Mouse (Mus musculus) kidney, postnatal 36 days (tissue): ENCODE data around the gene Nudt17.
"Not testable (repeated sequence)": the region's sequence is repeated elsewhere in the genome, so short reads cannot be mapped to it uniquely, and the experiment has no call there.

Experiments used
- DNase-seq, 2 experiments: peaks; one replicate each; pipeline ENCODE4 v3.0.0; 2021 to 2022; ENCODE audit warnings: mixed read lengths in 2 of 2

Gene Nudt17

GRCm38 (mm10) chr3:96669727-96670468, 38.5 kb downstream of the Nudt17 start, which contains the start of gene Ankrd35:
Gene Ankrd35, plus strand, starts transcription at chr3:96670131.
- DNase-seq, result peak; percentile 87 to 88

- no peak for DNase-seq
Observed at GRCm38 (mm10) chr3:96668424-96669067, 39.8 kb downstream of the Nudt17 start.

GRCm38 (mm10) chr3:96667316-96667715, 41.0 kb downstream of the Nudt17 start:
- peak; percentile 30 to 60 for DNase-seq

GRCm38 (mm10) chr3:96666916-96667315, 41.4 kb downstream of the Nudt17 start:
- peak; percentile 46 to 56 for DNase-seq

- DNase-seq, result not testable (repeated sequence)
Observed at GRCm38 (mm10) chr3:96665732-96666363, 42.5 kb downstream of the Nudt17 start.

- DNase-seq, result peak; percentile 79 to 91
Observed at GRCm38 (mm10) chr3:96663432-96664239, 44.7 kb downstream of the Nudt17 start.

GRCm38 (mm10) chr3:96662731-96663316, 45.5 kb downstream of the Nudt17 start:
- no peak for DNase-seq

GRCm38 (mm10) chr3:96660901-96661300, 47.5 kb downstream of the Nudt17 start:
- DNase-seq, result no peak
